ENCODE assay signal across 15 mouse cellular contexts in the genomic region with DNA sequence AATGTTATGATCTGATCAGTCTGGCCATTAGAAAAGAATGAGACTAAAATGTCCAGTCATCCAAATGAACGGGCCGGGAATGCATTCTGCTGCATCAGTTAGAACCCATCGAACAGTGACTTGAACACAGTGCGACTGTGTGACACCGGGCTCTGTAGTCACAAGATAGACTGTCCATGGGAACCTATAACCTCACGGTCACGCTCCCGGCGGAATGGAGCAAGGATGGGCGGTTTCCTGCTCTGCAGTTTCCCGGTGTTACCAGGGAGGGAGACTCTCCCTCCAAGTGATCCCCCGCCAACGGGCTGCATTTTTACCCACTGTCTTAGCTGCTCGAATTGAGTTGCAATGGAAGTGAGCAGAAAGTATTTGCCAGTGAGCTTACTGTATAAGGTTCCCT.
A peak's percentile ranks its signal among the peaks of the same experiment; 100 is the strongest.
DNase-seq lines count a peak whose midpoint lies in the region; ATAC-seq and TF ChIP-seq lines count a peak whose summit lies in the region.
"Had no signal": no experiment of that assay in that cellular context is flagged by ENCODE, and none has a peak within 500 bp of the region (broad histone marks: within the 10 kb centered on the region; RNA-seq: fewer than 3 reads in every experiment).

No protein-coding gene starts in this region.

- ATAC-seq in frontal cortex, adult (ENCODE audit: low TSS enrichment), result peak; percentile 14; the same call in 1 of the 2 replicates
- peak; percentile 72; the same call in 1 of the 2 replicates for ATAC-seq in kidney, embryonic 16.5 days (ENCODE audit: low FRiP score, low TSS enrichment)
- ATAC-seq in midbrain, postnatal 0 days (ENCODE audit: low FRiP score), result 0 out of 2 replicates have a peak, but pooled peaks have one; percentile 25
- ATAC-seq in midbrain, embryonic 15.5 days (replicated peaks), result no peak; the same call in 1 of the 2 replicates
- ATAC-seq: CD4-positive, CD25-positive, alpha-beta regulatory T cell, adult 4 months; forebrain, embryonic 16.5 days had no signal

- peaks cover 17% of the 10 kb centered on the region for H3K36me3 ChIP-seq in kidney, embryonic 16.5 days (ENCODE audit: insufficient read depth, low read length)
- H3K36me3 ChIP-seq in midbrain, postnatal 0 days (ENCODE audit: insufficient read depth, low read length), result peaks cover 8% of the 10 kb centered on the region; the same call in 1 of the 2 replicates
- no peaks in the 10 kb centered on the region for H3K36me3 ChIP-seq in midbrain, embryonic 15.5 days (replicated peaks)

- no peak for DNase-seq in frontal cortex, postnatal 10 days (ENCODE audit: low spot score in 2 of 2)
- no peak for DNase-seq in kidney, adult 11 months
- no peak for DNase-seq in midbrain, postnatal 0 days (ENCODE audit: low spot score)
- no peak for DNase-seq in left cerebral cortex, adult 8-10 months (ENCODE audit: low spot score in 2 of 2)
- DNase-seq: gastrocnemius, postnatal 10 days; left cerebral cortex, postnatal 4 days; lung, adult 2 months; right cerebral cortex, adult 18-20 months; thymus, postnatal 4 days had no signal

- no peak overlapping the region for H3K4me3 ChIP-seq in kidney, embryonic 16.5 days (ENCODE audit: low read length)
- H3K4me3 ChIP-seq in midbrain, postnatal 0 days (ENCODE audit: low read depth, low read length), result no peak overlapping the region
- no peak overlapping the region for H3K4me3 ChIP-seq in midbrain, embryonic 15.5 days
- H3K4me3 ChIP-seq: embryonic facial prominence, embryonic 10.5 days had no signal

- no peak overlapping the region for H3K9ac ChIP-seq in kidney, embryonic 16.5 days (replicated peaks; ENCODE audit: low read length)
- H3K9ac ChIP-seq in midbrain, postnatal 0 days (replicated peaks; ENCODE audit: low read length, poor library complexity, severe bottlenecking), result no peak overlapping the region
- no peak overlapping the region for H3K9ac ChIP-seq in midbrain, embryonic 15.5 days

- H3K4me2 ChIP-seq in kidney, embryonic 16.5 days (replicated peaks; ENCODE audit: low read depth, low read length), result no peak overlapping the region
- no peak overlapping the region for H3K4me2 ChIP-seq in midbrain, postnatal 0 days (ENCODE audit: low read depth, low read length, poor library complexity, severe bottlenecking)
- H3K4me2 ChIP-seq in midbrain, embryonic 15.5 days, result no peak overlapping the region

- no peaks in the 10 kb centered on the region for H3K9me3 ChIP-seq in kidney, embryonic 16.5 days (ENCODE audit: low read length)
- no peaks in the 10 kb centered on the region for H3K9me3 ChIP-seq in midbrain, postnatal 0 days (ENCODE audit: low read length)
- H3K9me3 ChIP-seq in midbrain, embryonic 15.5 days, result no peaks in the 10 kb centered on the region
- H3K9me3 ChIP-seq: embryonic facial prominence, embryonic 10.5 days had no signal

- no peak overlapping the region for H3K27ac ChIP-seq in kidney, embryonic 16.5 days (ENCODE audit: low read length)
- no peak overlapping the region for H3K27ac ChIP-seq in midbrain, postnatal 0 days (ENCODE audit: low read depth, low read length)
- H3K27ac ChIP-seq in midbrain, embryonic 15.5 days, result no peak overlapping the region
- H3K27ac ChIP-seq: embryonic facial prominence, embryonic 10.5 days had no signal

- no peak for TF ChIP-seq CTCF in midbrain, postnatal 0 days (IDR thresholded peaks at IDR 0.05)

- no peaks in the 10 kb centered on the region for H3K27me3 ChIP-seq in kidney, embryonic 16.5 days (ENCODE audit: insufficient read depth, low read length)
- H3K27me3 ChIP-seq in midbrain, postnatal 0 days (ENCODE audit: insufficient read depth, low read length), result no peaks in the 10 kb centered on the region
- H3K27me3 ChIP-seq in midbrain, embryonic 15.5 days (replicated peaks), result no peaks in the 10 kb centered on the region

- peaks cover 25% of the 10 kb centered on the region; the same call in 1 of the 2 replicates for H3K4me1 ChIP-seq in kidney, embryonic 16.5 days (ENCODE audit: insufficient read depth, low read length)
- H3K4me1 ChIP-seq in midbrain, postnatal 0 days (ENCODE audit: insufficient read depth, low read length), result 0 out of 2 replicates have a peak, but pooled peaks cover 6% of the 10 kb centered on the region
- peaks cover 33% of the 10 kb centered on the region for H3K4me1 ChIP-seq in midbrain, embryonic 15.5 days

- 59% methylated on average over 14 of the region's 14 CpGs for WGBS in kidney, embryonic 16.5 days
- WGBS in midbrain, postnatal 0 days, result 79% methylated on average over 14 of the region's 14 CpGs
- 85% methylated on average over 14 of the region's 14 CpGs for WGBS in midbrain, embryonic 15.5 days
